Mouse (Mus musculus): Measurements from ENCODE around the gene Gpr171. TPM values are rescaled to one million over a fixed set of nuclear protein-coding genes. Genes with fewer than 3 reads are reported as not detected.
"Not testable (repeated sequence)": the region's sequence is repeated elsewhere in the genome, so short reads cannot be mapped to it uniquely, and the experiment has no call there.

The Gpr171 gene
- polyA plus RNA-seq, 1 experiment from 2014 or later = 8.4 TPM

GRCm38 (mm10) chr3:59097421-59097820, 4.2 kb downstream of the Gpr171 start:
- Histone ChIP-seq H3K79me2 (ENCODE audit: inconsistent target) (no peaks in the 10 kb centered on the region), H3K36me3 (ENCODE audit: inconsistent target) (no peaks in the 10 kb centered on the region), H3K27ac (no peak overlapping the region), H3K4me3 (ENCODE audit: inconsistent target) (no peak overlapping the region)
- WGBS (ENCODE audit: missing documents) = 72% methylated on average over 6 of the region's 6 CpGs

- H3K4me3 ChIP-seq (ENCODE audit: inconsistent target) = no peak overlapping the region
- no peaks in the 10 kb centered on the region for H3K79me2 ChIP-seq (ENCODE audit: inconsistent target)
- WGBS (ENCODE audit: missing documents) = 93% methylated on average over 11 of the region's 11 CpGs
- no peak overlapping the region for H3K27ac ChIP-seq
- no peaks in the 10 kb centered on the region for H3K36me3 ChIP-seq (ENCODE audit: inconsistent target)
These were observed 8.9 kb downstream of the Gpr171 start for GRCm38 (mm10) chr3:59092702-59093101.

- no peaks in the 10 kb centered on the region for H3K79me2 ChIP-seq (ENCODE audit: inconsistent target)
- H3K27ac ChIP-seq = no peak overlapping the region
- no peak overlapping the region for H3K4me3 ChIP-seq (ENCODE audit: inconsistent target)
- 6% methylated on average over 7 of the region's 7 CpGs for WGBS (ENCODE audit: missing documents)
- H3K36me3 ChIP-seq (ENCODE audit: inconsistent target) = no peaks in the 10 kb centered on the region
These were observed 20.7 kb downstream of the Gpr171 start for GRCm38 (mm10) chr3:59080919-59081318.

- 54% methylated on average over 6 of the region's 6 CpGs for WGBS (ENCODE audit: missing documents)
- Histone ChIP-seq H3K27ac (no peak overlapping the region), H3K79me2 (ENCODE audit: inconsistent target) (no peaks in the 10 kb centered on the region), H3K4me3 (ENCODE audit: inconsistent target) (no peak overlapping the region), H3K36me3 (ENCODE audit: inconsistent target) (no peaks in the 10 kb centered on the region)
These were observed 21.2 kb downstream of the Gpr171 start for GRCm38 (mm10) chr3:59080293-59080916.

- no peak overlapping the region for H3K4me3 ChIP-seq (ENCODE audit: inconsistent target)
- H3K27ac ChIP-seq = no peak overlapping the region
- H3K36me3 ChIP-seq (ENCODE audit: inconsistent target) = no peaks in the 10 kb centered on the region
- 14% methylated on average over 4 of the region's 4 CpGs for WGBS (ENCODE audit: missing documents)
- no peaks in the 10 kb centered on the region for H3K79me2 ChIP-seq (ENCODE audit: inconsistent target)
These were observed 22.3 kb downstream of the Gpr171 start for GRCm38 (mm10) chr3:59079327-59079726.

- Histone ChIP-seq H3K27ac (no peak overlapping the region), H3K4me3 (ENCODE audit: inconsistent target) (no peak overlapping the region), H3K79me2 (ENCODE audit: inconsistent target) (no peaks in the 10 kb centered on the region), H3K36me3 (ENCODE audit: inconsistent target) (no peaks in the 10 kb centered on the region)
- 96% methylated on average over 11 of the region's 11 CpGs for WGBS (ENCODE audit: missing documents)
These were observed 23.0 kb downstream of the Gpr171 start for GRCm38 (mm10) chr3:59078585-59078984.

GRCm38 (mm10) chr3:59077278-59077677, 24.3 kb downstream of the Gpr171 start:
- H3K27ac ChIP-seq = no peak overlapping the region
- H3K4me3 ChIP-seq (ENCODE audit: inconsistent target) = no peak overlapping the region
- H3K36me3 ChIP-seq (ENCODE audit: inconsistent target) = no peaks in the 10 kb centered on the region
- no peaks in the 10 kb centered on the region for H3K79me2 ChIP-seq (ENCODE audit: inconsistent target)
- WGBS (ENCODE audit: missing documents) = 28% methylated on average over 3 of the region's 4 CpGs

- 0% methylated on average over 1 of the region's 1 CpGs for WGBS (ENCODE audit: missing documents)
- H3K79me2 ChIP-seq (ENCODE audit: inconsistent target); H3K36me3 ChIP-seq (ENCODE audit: inconsistent target); H3K27ac ChIP-seq; H3K4me3 ChIP-seq (ENCODE audit: inconsistent target): not testable (repeated sequence)
These were observed 32.5 kb downstream of the Gpr171 start for GRCm38 (mm10) chr3:59069071-59069470.

GRCm38 (mm10) chr3:59066558-59067294, 34.9 kb downstream of the Gpr171 start:
- Histone ChIP-seq H3K4me3 (ENCODE audit: inconsistent target) (no peak overlapping the region), H3K79me2 (ENCODE audit: inconsistent target) (no peaks in the 10 kb centered on the region), H3K27ac (peak overlapping the region; percentile 19; the same call in 1 of the 2 replicates), H3K36me3 (ENCODE audit: inconsistent target) (no peaks in the 10 kb centered on the region)
- WGBS (ENCODE audit: missing documents) = 58% methylated on average over 8 of the region's 8 CpGs

- Histone ChIP-seq H3K79me2 (ENCODE audit: inconsistent target) (no peaks in the 10 kb centered on the region), H3K27ac (no peak overlapping the region), H3K36me3 (ENCODE audit: inconsistent target) (no peaks in the 10 kb centered on the region), H3K4me3 (ENCODE audit: inconsistent target) (no peak overlapping the region)
- 84% methylated on average over 3 of the region's 3 CpGs for WGBS (ENCODE audit: missing documents)
These were observed 35.7 kb downstream of the Gpr171 start for GRCm38 (mm10) chr3:59065937-59066336.

- Histone ChIP-seq H3K36me3 (ENCODE audit: inconsistent target) (no peaks in the 10 kb centered on the region), H3K79me2 (ENCODE audit: inconsistent target) (no peaks in the 10 kb centered on the region), H3K4me3 (ENCODE audit: inconsistent target) (no peak overlapping the region), H3K27ac (no peak overlapping the region)
- 90% methylated on average over 4 of the region's 4 CpGs for WGBS (ENCODE audit: missing documents)
These were observed 38.2 kb downstream of the Gpr171 start for GRCm38 (mm10) chr3:59063431-59063830.

GRCm38 (mm10) chr3:59062141-59062540, 39.5 kb downstream of the Gpr171 start:
- no peaks in the 10 kb centered on the region for H3K36me3 ChIP-seq (ENCODE audit: inconsistent target)
- H3K79me2 ChIP-seq (ENCODE audit: inconsistent target) = no peaks in the 10 kb centered on the region
- WGBS (ENCODE audit: missing documents) = 34% methylated on average over 5 of the region's 5 CpGs
- no peak overlapping the region for H3K4me3 ChIP-seq (ENCODE audit: inconsistent target)
- H3K27ac ChIP-seq = no peak overlapping the region

- H3K27ac ChIP-seq = no peak overlapping the region
- 93% methylated on average over 7 of the region's 7 CpGs for WGBS (ENCODE audit: missing documents)
- no peaks in the 10 kb centered on the region for H3K79me2 ChIP-seq (ENCODE audit: inconsistent target)
- H3K4me3 ChIP-seq (ENCODE audit: inconsistent target) = no peak overlapping the region
- H3K36me3 ChIP-seq (ENCODE audit: inconsistent target) = no peaks in the 10 kb centered on the region
These were observed 41.5 kb downstream of the Gpr171 start for GRCm38 (mm10) chr3:59060131-59060530.

GRCm38 (mm10) chr3:59059022-59059541, 42.5 kb downstream of the Gpr171 start:
- H3K27ac ChIP-seq = no peak overlapping the region
- no peaks in the 10 kb centered on the region for H3K79me2 ChIP-seq (ENCODE audit: inconsistent target)
- no peak overlapping the region for H3K4me3 ChIP-seq (ENCODE audit: inconsistent target)
- 3% methylated on average over 7 of the region's 7 CpGs for WGBS (ENCODE audit: missing documents)
- H3K36me3 ChIP-seq (ENCODE audit: inconsistent target) = no peaks in the 10 kb centered on the region

- H3K27ac ChIP-seq = no peak overlapping the region
- no peaks in the 10 kb centered on the region for H3K79me2 ChIP-seq (ENCODE audit: inconsistent target)
- WGBS (ENCODE audit: missing documents) = 11% methylated on average over 17 of the region's 17 CpGs
- H3K36me3 ChIP-seq (ENCODE audit: inconsistent target) = no peaks in the 10 kb centered on the region
- H3K4me3 ChIP-seq (ENCODE audit: inconsistent target) = no peak overlapping the region
These were observed 46.6 kb downstream of the Gpr171 start for GRCm38 (mm10) chr3:59054834-59055535.
